Mouse (Mus musculus) testis, postnatal 10 days (tissue): Measurements from ENCODE around the gene Fgfr2.
A peak's percentile ranks its signal among the peaks of the same experiment; 100 is the strongest.

ENCODE experiments used
- DNase-seq: peaks from one replicate; pipeline ENCODE4 v3.0.0; 2021; ENCODE audit warnings: low spot score

Fgfr2 gene

DNA sequence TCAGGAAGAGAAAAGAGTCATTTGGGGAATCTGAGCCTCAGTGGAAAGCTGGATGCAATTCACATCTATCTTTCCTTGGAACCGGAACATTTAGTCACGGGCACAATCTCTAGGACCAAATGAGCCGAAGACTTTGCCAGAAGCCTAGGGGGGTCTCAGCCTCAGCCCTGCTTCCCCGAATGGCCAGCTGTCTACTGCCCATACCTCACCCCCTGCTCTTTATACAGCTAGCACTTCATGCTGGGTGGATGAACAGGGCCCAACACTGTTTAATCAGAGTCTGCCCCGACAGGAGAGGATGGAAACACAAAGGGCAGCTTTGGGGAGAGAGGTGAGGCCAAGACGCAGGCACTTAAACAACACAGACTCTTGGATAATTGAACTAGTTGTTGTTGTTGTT is 860.0 kb downstream of the Fgfr2 start:
- DNase-seq: no peak

DNA sequence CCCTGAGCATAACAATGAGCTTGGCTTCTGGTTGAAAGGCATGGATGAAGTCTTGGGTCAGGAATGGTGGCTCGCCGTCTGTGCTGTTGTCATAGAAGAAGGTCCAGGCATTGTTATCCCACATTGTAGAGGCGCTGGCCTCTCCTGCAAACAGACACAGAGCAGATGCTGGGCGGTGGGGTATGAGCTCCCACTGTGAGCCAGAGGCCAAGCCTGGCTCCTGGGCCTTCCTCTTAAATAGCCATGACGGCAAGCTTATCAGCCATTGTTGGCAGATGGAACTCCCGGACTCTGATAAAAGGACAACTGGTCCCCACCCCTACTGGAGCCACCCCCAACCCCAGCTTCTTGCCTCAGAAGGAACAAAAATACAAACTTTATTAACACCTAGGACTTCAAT is 860.5 kb downstream of the Fgfr2 start:
- DNase-seq: no peak

DNA sequence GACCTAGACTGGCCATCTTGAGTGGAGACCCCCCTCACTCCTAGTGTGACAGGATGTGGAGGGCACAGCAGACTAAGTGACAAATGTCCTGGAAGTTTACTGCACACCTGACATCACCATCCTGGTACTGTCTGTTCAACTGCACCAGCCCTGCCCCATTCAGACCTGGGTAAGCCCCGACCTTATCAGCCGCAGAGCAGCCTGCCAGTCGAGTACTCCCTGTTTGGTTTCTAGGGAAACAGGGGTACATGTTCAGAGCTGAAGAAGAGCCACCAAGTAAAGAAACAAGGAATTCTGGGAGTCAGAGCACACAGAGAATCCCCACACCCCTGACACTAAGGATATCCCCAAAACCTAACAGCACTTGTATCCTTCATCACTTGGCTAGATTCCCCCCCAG is 861.3 kb downstream of the Fgfr2 start:
- no peak for DNase-seq

DNA sequence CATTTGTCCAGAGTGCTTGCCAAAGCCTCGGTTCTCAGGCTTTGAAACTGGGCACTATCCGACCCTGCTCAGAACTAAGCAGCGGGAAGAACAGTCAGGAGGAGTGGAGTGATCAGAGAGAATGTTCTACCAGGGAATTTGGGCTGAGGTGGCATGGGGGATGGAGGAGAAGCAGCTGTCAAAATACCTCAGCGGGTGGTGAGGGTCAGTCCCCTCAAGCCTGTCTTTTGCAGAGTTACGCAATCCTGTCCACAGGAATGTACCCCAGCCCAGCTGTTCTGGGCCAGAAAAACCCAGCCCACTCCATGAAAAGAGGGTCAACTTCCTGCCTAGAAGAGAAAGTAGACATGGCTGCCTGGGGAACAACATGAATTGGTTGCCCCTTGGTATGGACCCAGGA is 862.5 kb downstream of the Fgfr2 start:
- DNase-seq: no peak

DNA sequence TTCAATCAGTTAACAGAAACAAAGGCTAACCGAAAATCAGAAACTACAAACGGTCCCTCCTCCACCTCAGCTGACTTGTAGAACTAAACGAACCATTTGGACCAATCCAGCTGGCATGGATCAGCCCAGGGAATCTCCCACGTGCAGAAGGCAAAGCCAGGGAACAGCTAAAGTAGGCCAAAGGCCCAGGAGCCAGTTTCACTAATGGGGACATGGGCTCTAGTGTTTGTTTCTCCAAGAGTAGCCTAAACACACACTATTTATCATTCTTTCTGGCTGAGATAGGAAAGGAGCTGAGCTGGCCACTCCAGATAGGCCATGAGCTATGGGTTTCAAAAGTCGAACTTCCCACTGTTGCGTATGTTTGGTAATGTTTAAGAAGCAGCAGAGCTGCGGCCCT is 864.3 kb downstream of the Fgfr2 start:
- peak; percentile 55 for DNase-seq

DNA sequence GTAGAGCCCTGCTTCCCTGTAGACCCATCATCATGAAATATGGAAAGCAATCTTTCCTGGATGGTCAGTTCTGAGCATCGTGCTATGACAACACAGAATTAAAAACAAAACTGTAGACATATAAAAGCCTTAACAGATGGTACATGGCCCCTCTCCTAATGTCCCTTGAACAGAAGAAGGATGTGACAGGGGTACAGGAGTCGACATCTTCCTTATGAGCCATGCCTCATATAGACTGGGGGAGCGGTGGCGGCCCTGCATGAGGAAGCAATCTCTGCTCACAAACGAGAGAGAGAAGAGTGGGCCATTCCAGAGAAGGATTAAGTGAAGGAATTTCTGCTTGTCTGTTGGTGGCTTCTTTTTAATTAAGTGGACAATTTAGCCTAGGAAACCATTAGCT is 864.9 kb downstream of the Fgfr2 start:
- no peak for DNase-seq

DNA sequence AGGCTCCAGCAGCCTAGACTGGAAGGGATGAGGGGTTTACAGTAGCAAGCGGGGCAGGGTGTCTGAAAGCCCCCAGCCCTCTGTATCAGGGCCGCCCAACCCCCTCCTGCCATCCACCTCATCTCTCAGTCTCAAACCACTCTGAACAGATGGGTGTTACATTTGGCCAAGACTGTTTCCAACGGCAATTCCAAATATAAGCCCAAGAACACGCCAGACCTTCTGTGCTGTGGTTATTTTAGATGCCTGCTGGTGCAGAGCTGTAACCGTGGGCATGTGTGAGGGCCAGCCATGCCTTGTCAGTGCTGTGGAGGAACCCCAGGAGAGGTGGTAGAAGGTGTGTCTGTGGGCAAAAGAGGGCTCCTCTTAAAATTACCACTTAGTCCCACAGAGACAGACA is 869.6 kb downstream of the Fgfr2 start:
- no peak for DNase-seq

DNA sequence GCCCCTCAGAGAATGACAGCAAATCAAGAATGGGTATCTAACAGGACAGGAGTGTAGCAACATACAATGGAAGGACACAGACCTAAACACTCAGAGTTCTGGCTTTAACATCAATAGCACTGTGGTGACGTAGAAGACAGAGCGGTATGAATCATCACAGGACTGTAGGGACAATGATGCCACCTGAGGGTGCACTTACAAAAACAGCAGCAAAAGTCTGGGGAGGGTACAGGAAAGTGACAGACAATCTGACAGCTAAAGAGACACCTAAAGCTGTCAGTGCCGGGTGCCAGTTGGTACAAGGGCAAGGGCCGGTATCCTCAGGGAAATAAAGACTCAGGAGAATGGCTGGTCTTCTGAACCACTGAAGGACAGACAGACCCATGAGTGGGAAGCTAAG is 870.1 kb downstream of the Fgfr2 start:
- DNase-seq: no peak

DNA sequence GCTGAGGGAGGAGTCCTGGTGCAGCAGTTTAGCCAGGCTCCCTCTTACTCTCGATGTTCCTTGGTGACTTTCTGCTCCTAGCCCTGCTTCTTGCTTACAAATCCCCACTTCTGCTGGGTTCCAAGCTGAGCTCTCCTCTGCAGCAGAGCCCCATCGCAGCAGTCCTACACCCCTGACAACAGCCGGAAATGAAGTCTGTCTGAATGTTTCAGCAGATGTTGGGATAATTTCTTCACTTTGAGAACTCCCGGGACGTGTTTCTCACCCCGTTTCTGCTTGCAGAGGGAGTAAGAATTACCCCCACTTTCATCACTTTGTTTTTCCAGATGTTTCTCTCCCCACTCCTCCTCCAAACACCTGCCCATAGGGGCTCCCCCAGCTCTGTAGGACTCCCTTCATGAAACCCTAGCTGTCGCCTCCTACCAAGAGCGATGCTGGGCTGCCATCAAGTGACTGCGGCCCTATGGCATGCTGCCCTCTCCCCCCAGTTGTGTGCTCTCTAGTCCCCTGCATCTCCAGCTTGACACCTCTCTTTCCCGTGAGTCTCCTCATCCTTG is 873.5 kb downstream of the Fgfr2 start:
- DNase-seq: no peak

DNA sequence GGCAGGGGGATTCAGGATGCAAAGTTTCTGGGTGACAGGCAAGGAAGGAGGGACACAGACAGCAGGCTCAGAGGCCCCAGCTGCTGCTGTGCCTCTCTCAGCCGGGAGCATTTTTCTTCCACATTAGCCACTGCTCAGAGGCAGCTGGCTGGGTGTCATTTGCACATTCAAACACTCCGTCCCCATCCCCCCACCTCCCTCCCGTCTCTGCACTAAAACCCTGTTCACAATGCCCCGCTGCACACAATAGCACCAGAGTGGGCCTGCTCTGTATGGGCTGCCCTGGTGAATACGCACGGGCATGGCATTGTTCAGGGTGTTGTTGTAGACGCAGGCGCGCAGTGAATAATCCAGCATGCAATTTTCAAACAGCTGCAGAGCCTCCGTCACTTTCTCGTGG is 875.6 kb downstream of the Fgfr2 start:
- no peak for DNase-seq

DNA sequence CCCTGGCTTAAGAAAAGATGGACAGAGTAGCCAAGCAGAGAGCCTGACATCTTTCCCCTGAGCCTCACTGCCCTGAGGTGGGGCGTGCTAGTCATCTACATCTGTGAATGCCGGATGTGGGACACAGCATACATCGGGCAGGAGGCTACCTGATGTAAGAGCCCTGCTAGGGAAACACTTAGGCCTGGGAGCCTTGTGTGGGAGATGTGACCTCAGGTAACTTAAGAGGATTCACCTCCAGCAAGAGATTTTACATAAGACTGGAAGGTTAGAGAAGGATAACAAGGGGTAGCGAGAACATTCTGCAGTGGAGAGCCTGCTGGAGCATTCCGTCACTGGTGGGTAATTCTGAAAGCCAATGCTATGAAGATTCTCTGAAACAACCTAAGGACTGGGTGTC is 876.1 kb downstream of the Fgfr2 start:
- no peak for DNase-seq

DNA sequence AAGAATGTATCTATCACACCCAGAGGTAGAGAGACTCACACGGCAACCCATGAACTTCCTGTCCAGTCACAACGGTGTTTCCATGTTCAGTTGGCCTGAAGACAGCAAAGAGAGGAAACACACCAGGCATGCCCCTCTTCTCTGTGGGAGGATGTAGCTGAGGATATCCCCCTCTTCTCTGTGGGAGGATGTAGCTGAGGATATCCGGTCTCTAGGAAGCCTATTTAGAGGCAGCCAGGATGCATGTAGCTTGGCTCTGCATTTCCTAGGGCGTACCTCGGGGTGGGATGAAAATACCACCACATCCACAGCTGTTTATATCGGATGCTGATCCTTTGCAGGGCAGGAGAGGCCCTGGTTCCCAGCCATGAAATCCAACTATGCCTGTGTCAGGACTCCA is 877.4 kb downstream of the Fgfr2 start:
- DNase-seq: no peak

DNA sequence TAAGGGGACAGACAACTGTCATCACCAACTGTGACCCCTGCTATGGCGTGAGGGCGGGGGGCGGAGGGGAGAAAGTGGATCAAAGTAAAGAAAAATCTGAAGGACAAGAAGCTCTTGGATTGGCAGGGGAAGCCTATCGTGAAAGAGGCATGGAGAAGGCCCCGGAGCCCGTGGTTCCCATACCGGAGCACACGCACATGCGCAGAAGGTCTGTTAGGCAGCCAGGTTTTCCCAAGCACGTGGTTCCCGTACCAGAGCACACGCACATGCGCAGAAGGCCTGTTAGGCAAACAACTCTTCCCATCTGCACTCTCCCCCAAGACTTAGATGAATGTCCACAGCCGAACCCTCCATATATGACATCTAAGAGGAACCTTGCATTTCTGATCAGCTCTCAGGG is 878.5 kb downstream of the Fgfr2 start:
- no peak for DNase-seq

DNA sequence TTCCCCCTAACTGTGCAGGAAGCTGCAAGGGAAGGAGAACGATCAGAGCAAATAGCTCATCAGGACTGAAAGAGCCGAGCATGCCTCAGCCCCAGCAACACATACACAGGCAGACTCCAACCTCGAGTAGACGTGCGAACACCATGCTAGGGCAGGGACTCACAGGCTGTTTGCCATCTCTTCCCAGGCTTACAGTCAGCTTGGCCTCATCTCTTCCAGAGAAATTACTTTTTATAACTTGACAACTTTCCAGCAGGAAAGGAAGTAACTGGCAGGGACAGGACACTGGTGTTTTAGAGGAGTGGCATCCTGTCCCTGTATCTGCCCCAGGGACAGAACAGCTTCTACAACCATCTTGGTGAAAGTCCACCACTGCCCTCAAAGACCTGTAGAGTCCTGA is 879.9 kb downstream of the Fgfr2 start:
- DNase-seq: no peak

DNA sequence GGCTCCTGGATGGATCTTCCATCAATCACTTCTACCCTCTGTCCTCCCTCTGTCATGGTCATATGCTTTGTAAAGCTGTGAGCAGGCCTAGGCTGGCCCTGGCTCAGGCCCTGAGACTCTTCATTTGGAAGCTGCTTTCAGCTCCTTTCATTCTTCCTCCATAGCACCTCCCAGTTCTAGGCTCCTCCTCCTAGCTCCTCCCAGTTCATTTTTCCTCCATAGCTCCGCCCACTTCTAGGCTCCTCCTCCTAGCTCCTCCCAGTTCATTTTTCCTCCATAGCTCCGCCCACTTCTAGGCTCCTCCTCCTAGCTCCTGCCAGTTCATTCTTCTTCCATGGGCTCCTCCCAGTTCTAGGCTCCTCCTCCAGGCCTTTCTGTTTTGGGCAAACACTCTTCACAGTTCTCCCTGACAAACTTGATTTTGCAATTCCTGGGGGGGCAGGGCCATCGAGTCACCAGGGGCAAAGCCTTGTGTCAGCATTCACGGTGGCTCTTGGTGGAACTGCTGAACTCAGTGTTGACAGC is 880.5 kb downstream of the Fgfr2 start:
- DNase-seq: no peak

DNA sequence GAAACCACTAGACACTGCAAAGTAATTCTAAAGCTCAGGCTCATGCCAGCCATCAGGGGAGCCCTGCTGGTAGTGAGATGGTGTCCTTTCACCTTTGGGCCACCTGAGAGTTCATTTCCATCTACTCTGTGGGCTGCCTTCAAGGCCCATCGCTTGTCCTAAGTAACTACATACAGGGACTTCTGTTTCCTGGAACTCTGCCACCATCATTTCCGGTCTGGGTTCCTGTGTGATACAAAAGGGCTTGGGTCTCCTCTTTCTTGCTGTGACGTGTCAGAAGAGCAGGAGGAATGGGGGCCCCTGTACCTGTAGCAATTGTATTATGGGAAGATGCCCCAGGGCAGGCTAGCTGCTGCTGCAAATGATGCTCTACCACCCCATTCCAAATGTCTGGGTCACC is 884.2 kb downstream of the Fgfr2 start:
- DNase-seq: no peak

DNA sequence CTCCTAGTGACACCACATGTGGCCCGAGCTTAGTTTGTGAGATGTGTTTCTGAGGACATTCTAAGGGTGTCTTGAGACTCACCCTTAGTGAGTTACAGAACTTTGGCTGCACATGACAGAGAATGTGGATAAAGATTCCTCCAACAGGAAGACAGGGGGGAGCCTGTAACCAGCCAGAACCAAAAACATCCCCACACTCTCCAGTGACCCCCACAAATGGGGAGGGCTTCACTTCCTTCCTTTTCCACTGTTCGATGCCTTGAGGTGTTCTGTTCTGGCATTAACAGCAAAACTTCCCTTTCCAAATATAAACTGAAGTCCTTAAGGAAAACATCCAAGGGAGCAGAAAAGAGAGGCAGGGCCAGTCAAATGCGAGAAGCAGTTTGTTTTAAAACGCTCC is 886.0 kb downstream of the Fgfr2 start:
- DNase-seq: no peak

DNA sequence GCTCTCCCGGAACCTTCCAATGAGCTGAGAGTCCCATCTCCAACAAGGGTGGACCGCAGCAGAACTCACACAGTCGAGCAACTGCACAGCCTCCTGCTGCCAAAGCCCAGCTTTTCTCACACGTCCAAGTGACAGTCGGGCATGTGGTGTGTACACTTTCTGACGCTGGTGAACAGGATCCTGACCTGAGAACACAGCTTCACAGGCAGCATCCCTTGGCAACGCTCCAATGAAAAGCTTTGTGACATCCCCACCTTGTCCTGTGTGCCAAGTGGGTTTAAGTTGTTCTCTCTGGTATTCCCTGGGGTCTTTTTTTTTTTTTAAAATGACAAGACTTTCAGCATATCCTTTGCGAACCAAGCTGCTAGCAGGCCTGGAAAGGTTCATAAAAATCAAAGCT is 886.4 kb downstream of the Fgfr2 start:
- DNase-seq: no peak

DNA sequence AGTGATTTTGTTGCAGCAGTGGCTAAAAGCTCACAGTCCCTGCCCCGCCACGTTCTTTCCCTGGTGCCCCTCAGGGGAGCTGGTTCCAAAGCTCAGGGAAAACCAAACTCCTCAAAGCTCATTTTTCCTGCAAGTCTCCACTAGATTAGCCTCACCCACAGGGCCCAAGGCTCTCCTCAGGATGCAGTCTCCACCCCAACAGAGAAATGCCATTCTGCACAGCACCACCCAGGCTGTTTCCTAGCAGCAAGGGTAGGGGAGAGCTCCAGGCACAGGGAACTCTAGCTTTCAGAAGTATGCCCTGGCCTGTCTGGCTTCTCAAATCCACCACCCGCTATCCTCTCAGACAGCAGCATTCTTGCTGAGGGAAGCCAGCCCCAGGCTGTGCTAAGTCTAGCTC is 888.9 kb downstream of the Fgfr2 start:
- DNase-seq: no peak

DNA sequence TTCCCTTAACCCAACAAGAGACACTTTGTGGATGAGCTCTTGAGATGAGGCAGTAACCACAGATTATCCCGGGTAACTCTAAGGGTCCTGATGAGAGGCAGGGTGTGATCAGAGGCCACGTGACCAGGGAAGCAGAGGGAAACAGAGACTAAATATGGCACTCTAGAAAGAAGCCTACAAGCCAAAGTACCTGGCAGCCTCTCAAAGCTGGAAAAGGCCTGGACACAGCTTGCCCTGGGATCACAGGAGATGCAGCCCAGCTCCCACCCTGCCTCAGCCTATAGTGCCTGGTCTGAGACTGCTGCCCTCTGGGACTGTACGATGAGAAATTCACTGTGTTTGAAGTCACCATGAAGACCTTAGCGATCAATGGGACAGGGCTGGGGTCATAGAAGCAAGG is 889.4 kb downstream of the Fgfr2 start:
- no peak for DNase-seq

DNA sequence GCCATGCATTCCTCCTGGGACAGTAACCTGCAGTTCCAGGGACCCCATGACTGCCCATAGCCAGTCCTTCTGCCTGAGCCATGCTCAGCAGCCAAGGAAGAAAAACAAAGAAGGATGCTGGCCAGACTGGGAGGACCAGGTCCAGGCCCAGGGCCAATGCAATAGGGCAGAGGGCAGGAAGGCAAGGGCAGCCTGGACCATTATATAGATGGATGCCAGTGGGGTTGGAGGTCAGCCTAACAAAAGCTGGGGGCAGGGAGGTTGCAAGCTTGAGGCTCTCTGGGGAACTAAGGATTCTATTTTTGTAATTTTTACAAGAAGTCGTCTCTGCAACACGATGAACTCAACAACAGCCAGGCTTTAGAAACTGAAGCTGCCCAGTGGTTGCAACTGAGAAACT is 890.2 kb downstream of the Fgfr2 start:
- no peak for DNase-seq

DNA sequence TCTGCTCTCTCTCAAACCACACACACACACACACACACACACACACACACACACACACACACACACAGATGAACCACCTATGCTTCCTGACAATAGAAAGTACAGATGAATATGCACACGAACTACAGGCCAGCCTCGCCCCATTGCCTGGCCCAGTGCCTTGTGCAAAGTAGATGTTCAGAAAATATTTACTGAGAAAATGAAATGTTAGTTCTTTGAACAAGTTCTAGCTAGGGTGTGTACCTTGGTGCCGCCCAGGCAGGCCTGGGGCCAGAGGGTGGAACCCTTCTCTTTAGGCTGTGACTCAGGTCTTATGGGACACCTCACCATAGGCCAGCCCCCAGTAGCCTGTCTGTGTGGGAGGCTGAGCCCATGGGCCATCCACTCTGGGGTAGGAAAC is 891.7 kb downstream of the Fgfr2 start:
- DNase-seq: no peak

DNA sequence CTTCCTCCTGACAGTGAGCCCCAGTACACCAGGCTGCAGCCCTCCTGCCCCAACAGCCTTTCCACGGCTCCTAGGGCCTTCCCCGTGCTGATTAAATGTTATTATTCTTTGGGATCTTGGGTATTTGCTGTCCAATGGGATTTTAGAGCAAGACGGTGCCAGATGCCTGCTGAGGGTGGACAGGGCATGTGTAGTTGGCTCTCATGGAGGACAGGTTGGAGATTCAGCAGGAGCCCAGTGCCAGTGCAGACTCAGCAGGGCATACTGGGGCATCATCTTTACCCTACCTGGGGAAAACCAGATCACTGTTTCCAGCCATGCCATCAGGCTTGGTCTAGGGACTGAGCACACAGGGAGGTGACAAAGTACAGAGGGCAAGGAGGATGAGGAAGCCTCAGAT is 892.2 kb downstream of the Fgfr2 start:
- no peak for DNase-seq

DNA sequence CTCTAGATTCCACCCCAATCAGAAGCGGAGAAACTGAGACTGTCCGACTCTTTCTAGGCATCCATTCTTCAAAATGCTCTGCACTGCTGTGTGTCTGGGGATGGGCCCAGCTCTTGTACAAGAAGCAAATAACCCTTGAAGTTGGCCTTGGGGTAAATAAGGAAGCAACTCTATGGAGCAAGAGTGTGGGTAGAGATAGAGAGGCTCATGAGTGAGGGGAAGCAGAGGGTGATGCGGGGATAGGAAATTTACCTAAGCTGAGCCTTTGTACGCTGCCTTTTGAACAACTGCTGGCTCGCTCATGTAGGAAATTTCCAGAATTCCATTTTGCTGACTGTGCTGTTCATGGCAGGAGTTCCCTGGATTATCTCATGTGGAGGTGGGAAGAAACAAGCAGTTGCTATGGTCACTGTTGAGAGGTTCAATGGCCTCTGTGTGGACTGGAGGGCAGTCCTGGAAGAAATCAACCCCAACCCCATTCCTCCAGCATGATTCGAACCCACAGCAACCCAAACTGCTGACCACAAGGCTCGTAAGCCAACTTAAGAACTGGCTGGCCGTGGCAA is 896.0 kb downstream of the Fgfr2 start:
- DNase-seq: no peak
